Mouse (Mus musculus) olfactory bulb, adult 2 months (tissue): Measurements from ENCODE around the gene Iqck.

ENCODE experiments used
- CTCF ChIP-seq: fragments of 200-500 bp; IDR thresholded peaks from 2 replicates; pipeline ENCODE4 v1.5.1; 2012; ENCODE audit warnings: low read depth, mild to moderate bottlenecking, low read length, moderate library complexity; ENCODE audit not compliant: insufficient read depth
- POLR2A ChIP-seq: fragments of 200-500 bp; IDR thresholded peaks from 2 replicates; pipeline ENCODE4 v1.6.1; 2012; ENCODE audit warnings: mild to moderate bottlenecking, low read depth, low read length, moderate library complexity; ENCODE audit not compliant: insufficient read depth

- TF ChIP-seq CTCF (no peak), POLR2A (no peak)
Observed at GRCm38 (mm10) chr7:118990282-118990681, 134.7 kb downstream of the Iqck start.
